Mouse (Mus musculus) telencephalon, adult 2 months (tissue): ENCODE results near the gene Stambp.

Experiments used
- DNase-seq: peaks from one replicate; pipeline ENCODE4 v3.0.0-alpha.2; 2011; ENCODE audit warnings: low read depth, low spot score

Gene Stambp

GRCm38 (mm10) chr6:83501524-83502310 lies 70.8 kb downstream of the Stambp start:
- DNase-seq = no peak

GRCm38 (mm10) chr6:83500462-83500861 lies 72.1 kb downstream of the Stambp start:
- DNase-seq = no peak

GRCm38 (mm10) chr6:83499078-83499477 lies 73.5 kb downstream of the Stambp start:
- peak; percentile 67 for DNase-seq

DNA sequence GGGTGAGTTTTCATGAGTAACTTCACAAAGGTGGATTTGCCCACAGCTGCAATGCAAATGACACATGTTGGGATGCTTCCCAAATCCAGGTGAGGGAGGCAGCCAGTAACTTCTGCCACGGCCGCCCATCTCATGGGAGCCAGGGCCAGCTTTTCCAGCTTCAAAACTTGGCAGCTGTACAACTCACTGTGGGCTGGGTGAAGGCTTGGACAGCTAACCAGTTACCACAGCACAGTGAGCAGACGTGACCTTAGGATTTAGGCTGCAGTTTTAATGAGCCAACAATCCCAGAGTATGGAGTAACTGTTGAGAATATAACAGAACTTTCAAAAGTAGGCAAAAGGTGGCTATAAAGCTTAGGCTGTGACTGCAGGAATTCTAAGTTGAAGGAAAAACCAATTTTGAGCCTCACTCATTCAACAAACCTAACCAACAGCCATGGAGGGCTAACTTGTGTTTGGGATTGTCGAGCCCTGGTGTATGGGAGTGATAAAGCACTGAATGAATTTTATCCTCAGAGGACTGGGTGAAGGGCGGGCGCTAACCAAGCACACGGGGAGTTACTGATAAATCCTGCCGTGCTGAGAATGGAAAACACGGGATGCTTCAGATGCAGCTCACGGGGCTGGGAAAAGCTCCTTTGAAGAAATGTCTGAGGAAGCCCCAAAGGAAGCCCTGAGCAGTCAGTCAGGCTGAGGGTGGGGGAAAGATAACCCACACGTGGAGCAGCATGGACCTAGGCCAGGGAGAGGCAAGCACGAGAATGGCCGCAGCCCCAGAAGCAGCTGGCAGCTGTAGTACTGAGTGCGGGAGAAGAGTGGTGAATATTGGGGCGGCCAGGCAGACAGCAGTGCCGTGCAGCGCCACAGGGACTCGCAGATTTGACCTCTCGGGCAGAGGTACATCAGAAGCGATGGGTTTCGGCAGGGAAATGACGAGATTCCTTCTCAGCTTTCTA lies 75.5 kb downstream of the Stambp start:
- no peak for DNase-seq

DNA sequence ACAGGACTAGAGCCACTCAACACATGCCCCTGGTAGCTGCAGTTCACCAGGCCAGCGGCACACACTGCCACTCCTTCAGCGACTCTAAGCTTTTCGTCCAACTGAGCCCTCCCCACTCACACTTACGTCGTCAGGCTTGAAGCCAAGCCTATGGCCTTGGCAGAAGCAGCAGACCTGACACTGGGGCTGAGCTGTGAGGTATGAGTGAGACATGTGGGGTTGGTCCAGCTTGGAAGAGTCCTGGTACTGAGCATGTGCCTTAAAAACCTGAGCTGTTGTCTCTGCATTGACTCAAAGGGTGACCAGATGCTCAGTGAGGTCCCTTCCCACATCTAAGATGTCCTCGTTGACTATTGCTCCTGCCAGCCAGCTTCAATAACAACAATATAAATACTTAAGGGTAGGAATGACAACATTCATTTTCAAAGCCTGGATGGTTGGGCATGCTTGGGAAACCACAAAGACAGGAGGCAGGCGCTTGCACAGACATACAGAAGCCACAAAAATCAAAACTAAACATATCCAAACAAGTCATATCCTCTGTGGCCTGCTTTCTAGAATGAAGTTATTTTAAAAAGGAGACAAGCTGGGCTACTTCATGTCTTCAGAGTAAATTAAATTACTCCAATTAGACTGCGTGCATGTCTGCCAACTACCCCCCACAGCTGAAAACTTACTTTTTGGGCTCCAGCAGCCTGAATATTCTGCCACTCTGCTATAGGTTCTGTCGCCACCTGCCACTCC lies 76.3 kb downstream of the Stambp start:
- DNase-seq = no peak
